ENCODE assay signal across 8 mouse cellular contexts in the genomic region with DNA sequence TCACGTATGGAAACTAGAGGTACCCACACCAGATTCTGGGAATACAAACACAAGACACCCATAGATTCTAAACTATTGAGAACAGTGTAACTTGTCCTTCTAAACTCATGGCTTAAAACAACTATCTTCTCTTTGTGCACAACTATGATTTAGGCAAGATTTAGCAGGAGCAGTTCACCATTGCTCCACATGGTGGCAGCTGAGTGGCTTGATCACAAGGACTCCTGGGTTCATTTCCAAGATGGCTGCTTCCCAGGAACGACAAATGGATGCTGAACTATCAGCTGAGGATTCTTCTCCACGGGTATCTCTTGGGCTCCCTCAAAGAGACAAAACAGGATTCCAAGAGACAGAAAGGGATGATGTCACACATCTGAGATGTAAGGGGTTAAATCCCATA.
DNase-seq lines count a peak whose midpoint lies in the region; ATAC-seq and TF ChIP-seq lines count a peak whose summit lies in the region.

No protein-coding gene starts in this region.

- dilution Hi-C loops in CH12.LX (cut with MboI; ENCODE audit: extremely low pct_ligation_motif_present, extremely low pct_unique_long_range_greater_than_20kb, low sequenced_read_pairs) = no loop called here

- TF ChIP-seq POLR2A in CH12.LX (IDR thresholded peaks at IDR 0.05; ENCODE audit: low read depth, low read length) = no peak

- no peak overlapping the region for H3K27ac ChIP-seq in hindbrain, embryonic 14.5 days
- H3K27ac ChIP-seq in hindbrain, embryonic 13.5 days = no peak overlapping the region
- no peak overlapping the region for H3K27ac ChIP-seq in CH12.LX (ENCODE audit: insufficient read depth, low read depth)
- H3K27ac ChIP-seq in embryonic facial prominence, embryonic 11.5 days (replicated peaks; ENCODE audit: low read depth, low read length) = no peak overlapping the region
- H3K27ac ChIP-seq in lung, postnatal 0 days (ENCODE audit: low read length) = no peak overlapping the region

- no peak overlapping the region for H3K4me3 ChIP-seq in hindbrain, embryonic 14.5 days (replicated peaks; ENCODE audit: low read length)
- no peak overlapping the region for H3K4me3 ChIP-seq in hindbrain, embryonic 13.5 days
- H3K4me3 ChIP-seq in CH12.LX (replicated peaks in 1 of 3; ENCODE audit: low read depth in 2 of 3, low read length in 2 of 3, poor library complexity in 1 of 3) = no peak overlapping the region
- no peak overlapping the region for H3K4me3 ChIP-seq in embryonic facial prominence, embryonic 11.5 days (ENCODE audit: low read depth, low read length)
- no peak overlapping the region for H3K4me3 ChIP-seq in lung, postnatal 0 days (ENCODE audit: low read depth, low read length)

- TF ChIP-seq RAD21 in CH12.LX (IDR thresholded peaks at IDR 0.05; ENCODE audit: low read depth, low read length) = peak; percentile 91

- no peaks in the 10 kb centered on the region for H3K4me1 ChIP-seq in hindbrain, embryonic 14.5 days (replicated peaks; ENCODE audit: control insufficient read depth, insufficient read depth, low read length)
- no peaks in the 10 kb centered on the region for H3K4me1 ChIP-seq in hindbrain, embryonic 13.5 days (replicated peaks)
- peaks cover 0 to 11% of the 10 kb centered on the region in 2 experiments; a peak in 1 of 4 replicates for H3K4me1 ChIP-seq in CH12.LX (ENCODE audit: control insufficient read depth in 1 of 2, insufficient read depth in 2 of 2)
- no peaks in the 10 kb centered on the region for H3K4me1 ChIP-seq in embryonic facial prominence, embryonic 11.5 days (ENCODE audit: control insufficient read depth, insufficient read depth, low read length)
- no peaks in the 10 kb centered on the region for H3K4me1 ChIP-seq in lung, postnatal 0 days (ENCODE audit: insufficient read depth, low read depth, low read length)

- no peak for TF ChIP-seq EP300 in CH12.LX (IDR thresholded peaks at IDR 0.05; ENCODE audit: low read length)
- no peak for TF ChIP-seq EP300 in lung, postnatal 0 days (IDR thresholded peaks at IDR 0.05)

- no peak overlapping the region for H3K4me2 ChIP-seq in hindbrain, embryonic 14.5 days (replicated peaks)
- H3K4me2 ChIP-seq in hindbrain, embryonic 13.5 days = no peak overlapping the region
- peak overlapping the region; percentile 64; the same call in 1 of the 2 replicates for H3K4me2 ChIP-seq in CH12.LX (ENCODE audit: insufficient read depth, low read depth, poor library complexity, severe bottlenecking)
- no peak overlapping the region for H3K4me2 ChIP-seq in embryonic facial prominence, embryonic 11.5 days (ENCODE audit: low read depth, low read length)
- H3K4me2 ChIP-seq in lung, postnatal 0 days (replicated peaks; ENCODE audit: low read depth, low read length) = no peak overlapping the region

- no peaks in the 10 kb centered on the region for H3K27me3 ChIP-seq in hindbrain, embryonic 14.5 days (ENCODE audit: control insufficient read depth, insufficient read depth, low read length)
- peaks cover 11% of the 10 kb centered on the region; the same call in 1 of the 2 replicates for H3K27me3 ChIP-seq in hindbrain, embryonic 13.5 days
- H3K27me3 ChIP-seq in CH12.LX (replicated peaks) = no peaks in the 10 kb centered on the region
- H3K27me3 ChIP-seq in embryonic facial prominence, embryonic 11.5 days (ENCODE audit: control insufficient read depth, insufficient read depth, low read length) = no peaks in the 10 kb centered on the region
- H3K27me3 ChIP-seq in lung, postnatal 0 days (replicated peaks; ENCODE audit: insufficient read depth, low read length) = no peaks in the 10 kb centered on the region

- H3K9ac ChIP-seq in hindbrain, embryonic 14.5 days = no peak overlapping the region
- H3K9ac ChIP-seq in hindbrain, embryonic 13.5 days = no peak overlapping the region
- no peak overlapping the region for H3K9ac ChIP-seq in CH12.LX (ENCODE audit: insufficient read depth, low read depth)
- no peak overlapping the region for H3K9ac ChIP-seq in embryonic facial prominence, embryonic 11.5 days (replicated peaks; ENCODE audit: low read length)
- H3K9ac ChIP-seq in lung, postnatal 0 days (replicated peaks; ENCODE audit: low read depth) = no peak overlapping the region

- peak; percentile 85 to 86 for TF ChIP-seq CTCF in CH12.LX (conservative IDR thresholded peaks at IDR 0.05 in 1 of 2, IDR thresholded peaks at IDR 0.05 in 1 of 2; ENCODE audit: low read depth in 2 of 2, low read length in 2 of 2)
- TF ChIP-seq CTCF in lung, postnatal 0 days (IDR thresholded peaks at IDR 0.05) = peak; percentile 81

- H3K79me2 ChIP-seq in CH12.LX (replicated peaks; ENCODE audit: control insufficient read depth, extremely low read depth, insufficient read depth, poor library complexity, severe bottlenecking) = no peaks in the 10 kb centered on the region

- DNase-seq in hindbrain, embryonic 14.5 days (ENCODE audit: low spot score) = peak; percentile 66
- DNase-seq in CH12.LX (ENCODE audit: extremely low read depth) = peak; percentile 67
- peak; percentile 7 to 26 for DNase-seq in adrenal gland, postnatal 4 days (ENCODE audit: low spot score in 2 of 2)
- peak; percentile 73 for DNase-seq in embryonic facial prominence, embryonic 11.5 days (ENCODE audit: low spot score)
- peak; percentile 16 to 59 for DNase-seq in kidney, postnatal 36 days
- DNase-seq in lung, postnatal 0 days (ENCODE audit: low spot score) = peak; percentile 71
- peak; percentile 40 for DNase-seq in thymus, postnatal 14 days

- no peaks in the 10 kb centered on the region for H3K36me3 ChIP-seq in hindbrain, embryonic 14.5 days (replicated peaks; ENCODE audit: control insufficient read depth, insufficient read depth)
- no peaks in the 10 kb centered on the region for H3K36me3 ChIP-seq in hindbrain, embryonic 13.5 days
- no peaks in the 10 kb centered on the region for H3K36me3 ChIP-seq in CH12.LX (replicated peaks in 1 of 2; ENCODE audit: control insufficient read depth in 1 of 2, insufficient read depth in 1 of 2, low read length in 1 of 2)
- H3K36me3 ChIP-seq in embryonic facial prominence, embryonic 11.5 days (replicated peaks; ENCODE audit: control insufficient read depth, insufficient read depth, low read depth, low read length) = no peaks in the 10 kb centered on the region
- no peaks in the 10 kb centered on the region for H3K36me3 ChIP-seq in lung, postnatal 0 days (ENCODE audit: insufficient read depth, low read length)

- H3K9me3 ChIP-seq in hindbrain, embryonic 14.5 days (ENCODE audit: control insufficient read depth, low read length) = no peaks in the 10 kb centered on the region
- H3K9me3 ChIP-seq in hindbrain, embryonic 13.5 days = no peaks in the 10 kb centered on the region
- H3K9me3 ChIP-seq in CH12.LX (replicated peaks; ENCODE audit: low read length) = no peaks in the 10 kb centered on the region
- no peaks in the 10 kb centered on the region for H3K9me3 ChIP-seq in embryonic facial prominence, embryonic 11.5 days (replicated peaks; ENCODE audit: control insufficient read depth, low read length)
- no peaks in the 10 kb centered on the region for H3K9me3 ChIP-seq in lung, postnatal 0 days (ENCODE audit: low read length)

- 54% methylated on average over 3 of the region's 3 CpGs for whole genome bisulfite sequencing in hindbrain, embryonic 14.5 days
- WGBS in hindbrain, embryonic 13.5 days = 48% methylated on average over 3 of the region's 3 CpGs
- WGBS in embryonic facial prominence, embryonic 11.5 days = 51% methylated on average over 3 of the region's 3 CpGs
- 54% methylated on average over 3 of the region's 3 CpGs for WGBS in lung, postnatal 0 days

- ATAC-seq in hindbrain, embryonic 14.5 days (ENCODE audit: low FRiP score) = no peak
- ATAC-seq in hindbrain, embryonic 13.5 days (ENCODE audit: low FRiP score) = no peak
- ATAC-seq in embryonic facial prominence, embryonic 11.5 days (replicated peaks; ENCODE audit: insufficient number of reproducible peaks, low FRiP score, low TSS enrichment, low read depth) = no peak
- ATAC-seq in lung, postnatal 0 days = no peak

- in situ Hi-C loops in CH12.LX (cut with MboI; ENCODE audit: low pct_ligation_motif_present, low pct_unique_long_range_greater_than_20kb, low sequenced_read_pairs) = loop anchor here (10.0 kb wide), 1 partner anchor 556 kb away; no protein-coding TSS in a partner anchor

TF ChIP-seq in CH12.LX, 34 proteins besides CTCF, POLR2A, EP300 and RAD21:
- TF ChIP-seq MAX (IDR thresholded peaks at IDR 0.05; ENCODE audit: low read length) (peak; percentile 45), USF2 (conservative IDR thresholded peaks at IDR 0.05; ENCODE audit: low read depth, low read length) (no peak), TCF12 (IDR thresholded peaks at IDR 0.05; ENCODE audit: low read depth, low read length) (0 out of 2 replicates have a peak, but pooled peaks have one; percentile 40), ZC3H11A (IDR thresholded peaks at IDR 0.05; ENCODE audit: low read depth, low read length) (peak; percentile 71), MAZ (IDR thresholded peaks at IDR 0.05; ENCODE audit: low read depth, low read length) (0 out of 2 replicates have a peak, but pooled peaks have one; percentile 27), MXI1 (IDR thresholded peaks at IDR 0.05; ENCODE audit: low read depth, low read length) (0 out of 2 replicates have a peak, but pooled peaks have one; percentile 52), SMC3 (IDR thresholded peaks at IDR 0.05; ENCODE audit: low read depth, low read length) (peak; percentile 96), NRF1 (IDR thresholded peaks at IDR 0.05; ENCODE audit: low read depth, low read length) (peak; percentile 45; the same call in 1 of the 2 replicates), SIN3A (IDR thresholded peaks at IDR 0.05; ENCODE audit: low read length) (peak; percentile 47; the same call in 1 of the 2 replicates), UBTF (IDR thresholded peaks at IDR 0.05; ENCODE audit: low read depth, low read length) (no peak), MYC (IDR thresholded peaks at IDR 0.05; ENCODE audit: low read depth, low read length) (0 out of 2 replicates have a peak, but pooled peaks have one; percentile 46), JUND (conservative IDR thresholded peaks at IDR 0.05; ENCODE audit: low read depth, low read length) (0 out of 2 replicates have a peak, but pooled peaks have one; percentile 19), MAFK (IDR thresholded peaks at IDR 0.05; ENCODE audit: insufficient replicate concordance, low read length) (no peak), CHD1 (IDR thresholded peaks at IDR 0.05; ENCODE audit: low read depth, low read length) (no peak)

Comparison
In these comparisons a context has a peak if more than half of its experiments do, and no peak if none do; other contexts are left out.
1. DNase-seq: peak in every context shown above with its lines; median percentile 73 in embryonic facial prominence, embryonic 11.5 days; 71 in lung, postnatal 0 days; 67 in CH12.LX; 66 in hindbrain, embryonic 14.5 days; 40 in thymus, postnatal 14 days; 38 in kidney, postnatal 36 days; 16 in adrenal gland, postnatal 4 days.